Mouse (Mus musculus) fibroblast of lung, adult 2 months (primary cell): ENCODE measurements around the gene Zar1l.
"Not testable (repeated sequence)": the region's sequence is repeated elsewhere in the genome, so short reads cannot be mapped to it uniquely, and the experiment has no call there.

Source experiments
- DNase-seq: peaks from one replicate; pipeline ENCODE4 v3.0.0-alpha.2; 2011; ENCODE audit warnings: low read depth

Zar1l gene

DNA sequence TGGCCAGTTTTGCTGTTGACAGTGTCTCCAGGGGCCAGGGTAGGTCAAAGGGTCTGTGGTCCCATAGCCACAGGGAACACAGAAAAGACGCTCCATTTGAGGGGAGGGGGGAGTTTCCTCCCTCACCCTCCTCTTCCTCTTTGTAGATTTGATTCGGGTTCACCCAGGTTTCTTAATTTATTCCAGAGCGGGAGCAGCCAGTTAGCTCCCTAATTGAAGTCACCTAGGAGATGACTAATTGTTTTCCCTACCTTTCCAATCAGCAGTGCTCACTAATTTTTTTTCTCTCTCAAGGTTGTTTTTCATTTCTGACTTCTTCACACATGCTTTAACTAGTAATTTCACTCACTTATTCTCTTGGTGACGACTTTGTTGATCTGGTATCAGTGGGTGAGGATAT, at the start of gene Zar1l:
Gene Zar1l (minus strand): TSS at position 101 of the 400 bp plus-strand sequence.
- no peak for DNase-seq

DNA sequence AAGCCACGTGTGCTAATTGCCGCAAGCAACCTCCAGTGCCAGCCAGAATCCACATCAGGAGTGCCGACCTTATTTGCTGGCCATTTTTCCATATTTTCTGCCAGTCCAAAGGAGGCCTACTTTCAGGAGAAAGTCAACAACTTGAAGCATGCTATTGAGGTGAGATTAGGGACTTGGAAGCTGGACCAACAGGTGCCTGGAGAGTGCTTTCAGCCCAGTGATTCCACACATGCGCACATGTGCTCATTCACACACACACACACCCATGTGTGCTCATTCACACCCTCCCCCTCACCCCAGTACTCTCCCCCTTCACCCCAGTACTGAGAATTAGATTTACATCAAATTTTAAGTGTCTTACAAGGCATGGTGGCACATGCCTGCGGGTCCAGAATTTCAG, 49.0 kb upstream of the Zar1l start:
- no peak for DNase-seq

DNA sequence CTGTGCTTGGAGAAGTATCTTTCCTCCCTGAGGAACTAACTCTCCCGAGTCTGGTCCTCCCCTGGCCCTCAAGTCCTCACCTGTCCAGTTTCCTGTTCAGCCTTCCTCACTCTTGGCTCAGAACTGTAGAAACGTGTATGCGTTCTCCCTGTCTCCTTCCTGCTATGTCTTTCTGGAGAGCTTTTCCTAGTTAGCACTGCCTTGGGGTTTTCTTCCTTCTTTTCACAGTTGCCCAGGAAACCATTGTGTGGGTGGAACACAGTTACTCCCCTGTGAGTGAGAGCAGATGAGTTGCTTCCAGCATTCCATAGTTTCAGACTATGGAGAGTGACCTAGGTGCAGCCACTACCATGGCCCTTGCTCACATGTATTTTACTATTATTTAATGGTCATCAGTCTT, 48.3 kb upstream of the Zar1l start:
- DNase-seq = no peak

DNA sequence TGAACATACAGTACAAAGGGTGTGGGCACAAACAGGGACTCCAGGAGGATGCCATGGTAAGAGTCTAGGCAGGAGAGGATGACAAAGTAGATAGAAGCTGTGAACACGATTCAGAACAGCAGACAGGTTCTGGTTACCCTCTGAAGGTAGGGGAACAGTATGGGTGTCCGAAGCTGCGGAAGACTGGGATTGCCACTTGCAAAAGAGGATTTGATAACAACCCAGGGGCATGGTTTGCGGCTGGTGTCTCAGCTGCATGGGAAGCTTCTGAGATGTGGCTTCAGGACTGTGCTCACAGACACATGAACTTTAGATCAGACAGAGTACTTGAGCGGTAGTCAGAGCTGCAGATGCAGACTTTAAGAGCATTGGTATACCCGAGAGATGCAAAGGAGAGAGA, 46.5 kb upstream of the Zar1l start:
- no peak for DNase-seq

DNA sequence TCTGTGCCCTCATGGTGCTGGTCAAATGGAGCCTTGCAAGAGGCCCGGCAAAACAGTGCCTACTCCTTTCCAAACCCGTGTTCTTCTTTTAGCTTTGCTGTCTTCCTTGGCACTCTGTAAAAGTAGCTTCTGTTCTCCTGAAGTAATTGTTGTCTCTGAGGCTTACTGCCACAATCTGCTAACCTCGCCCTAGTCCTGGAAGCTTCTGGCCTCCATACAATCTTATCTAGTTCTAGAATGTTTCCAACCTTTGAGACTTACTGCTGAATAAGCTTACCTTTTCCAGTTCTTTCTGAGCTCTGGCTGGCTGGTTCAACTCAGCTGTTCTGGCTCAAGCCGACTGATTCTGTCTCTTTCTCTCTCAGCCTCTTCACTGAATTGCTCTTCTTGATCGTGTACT, 43.8 kb upstream of the Zar1l start:
- DNase-seq = no peak

DNA sequence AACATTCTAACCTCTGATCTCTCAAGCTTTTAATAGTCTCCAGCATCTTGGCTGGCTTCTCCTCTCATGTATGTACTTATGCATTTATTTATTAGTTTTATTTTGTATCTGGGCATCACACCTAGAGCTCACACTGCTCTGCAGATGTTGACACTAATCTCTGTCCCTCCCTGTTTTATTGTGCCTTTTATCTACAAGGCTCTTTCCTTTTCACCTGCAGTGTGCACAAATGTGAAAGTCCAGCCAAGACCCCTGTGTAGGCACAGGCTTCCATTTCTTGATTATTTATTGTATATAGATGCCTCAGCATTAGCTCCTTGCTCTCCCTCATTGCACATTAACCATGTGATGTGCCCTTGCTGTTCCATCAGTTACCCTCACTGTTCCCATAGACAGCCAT, 43.4 kb upstream of the Zar1l start:
- no peak for DNase-seq

DNA sequence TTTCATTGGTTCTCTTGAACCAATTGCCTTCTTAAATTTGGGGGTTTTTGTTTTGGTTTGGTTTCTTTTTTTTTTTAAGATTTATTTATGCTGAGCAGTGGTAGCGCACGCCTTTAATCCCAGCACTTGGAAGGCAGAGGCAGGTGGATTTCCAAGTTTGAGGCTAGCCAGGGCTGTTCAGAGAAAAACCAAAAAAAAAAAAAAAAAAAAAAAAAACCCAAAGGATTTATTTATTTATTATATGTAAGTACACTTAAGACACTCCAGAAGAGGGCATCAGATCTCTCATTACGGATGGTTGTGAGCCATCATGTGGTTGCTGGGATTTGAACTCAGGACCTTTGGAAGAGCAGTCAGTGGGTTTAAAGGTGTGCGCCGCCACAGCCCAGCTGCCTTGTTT, 42.9 kb upstream of the Zar1l start:
- DNase-seq = no peak

DNA sequence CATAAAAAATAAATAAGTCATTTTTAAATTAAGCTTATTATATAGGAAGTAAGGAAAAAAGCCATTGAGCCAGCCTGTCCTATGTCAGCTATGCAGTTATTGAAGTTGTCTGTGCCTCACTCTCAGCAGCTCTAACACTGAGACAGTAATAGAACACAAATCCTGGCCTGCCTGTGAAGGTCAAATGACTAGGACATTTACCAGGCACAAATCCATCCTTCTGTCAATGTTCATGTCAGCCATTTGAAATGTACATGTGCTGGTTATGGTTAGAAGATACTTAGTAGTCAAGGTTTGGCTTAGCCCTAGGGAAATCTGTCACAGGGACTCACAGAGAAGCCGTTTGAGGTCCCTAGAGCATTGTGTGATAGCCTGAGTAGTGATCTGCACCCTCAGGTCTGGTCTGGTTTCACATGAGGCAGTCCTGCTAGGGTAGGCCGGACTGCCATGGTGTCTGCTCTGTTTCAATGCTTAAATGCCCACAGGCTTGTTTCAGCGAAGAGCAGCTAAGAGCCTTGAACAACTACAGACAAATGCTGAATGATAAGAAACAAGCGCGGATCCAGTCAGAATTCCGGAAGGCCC, 41.6 kb upstream of the Zar1l start:
- DNase-seq = no peak

DNA sequence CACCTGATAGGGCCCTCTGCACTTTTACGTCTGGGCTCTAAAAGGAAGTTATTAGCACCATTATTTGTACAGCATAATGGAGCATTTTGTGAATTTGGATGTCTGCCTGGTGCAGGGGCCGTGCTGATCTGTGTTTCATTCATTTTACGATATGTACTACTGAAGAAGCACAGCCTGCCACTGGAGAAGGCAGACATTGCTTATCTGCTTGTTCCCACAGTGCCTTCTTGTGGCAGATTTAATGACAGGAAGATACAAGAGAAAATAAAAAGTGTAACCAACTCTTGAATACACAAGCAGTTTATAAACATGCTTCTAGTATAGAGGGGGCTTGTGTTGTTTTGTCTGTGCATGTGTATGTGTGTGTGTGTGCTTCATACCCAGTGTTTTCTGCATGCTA, 33.7 kb upstream of the Zar1l start:
- DNase-seq = no peak

DNA sequence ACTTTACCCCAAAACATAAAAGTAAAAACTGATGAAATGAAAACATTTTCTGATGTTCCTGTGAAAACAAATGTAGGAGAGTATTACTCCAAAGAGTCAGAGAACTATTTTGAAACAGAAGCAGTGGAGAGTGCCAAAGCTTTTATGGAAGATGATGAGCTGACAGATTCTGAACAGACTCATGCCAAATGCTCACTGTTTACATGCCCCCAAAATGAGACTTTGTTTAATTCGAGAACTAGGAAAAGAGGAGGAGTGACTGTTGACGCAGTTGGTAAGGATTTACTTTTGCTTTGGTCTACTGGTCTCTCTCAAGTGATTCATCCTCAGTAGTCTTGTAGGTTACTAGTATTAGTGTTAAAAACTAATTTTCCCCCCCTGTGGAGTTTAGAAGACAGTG, 25.2 kb upstream of the Zar1l start:
- DNase-seq = no peak

DNA sequence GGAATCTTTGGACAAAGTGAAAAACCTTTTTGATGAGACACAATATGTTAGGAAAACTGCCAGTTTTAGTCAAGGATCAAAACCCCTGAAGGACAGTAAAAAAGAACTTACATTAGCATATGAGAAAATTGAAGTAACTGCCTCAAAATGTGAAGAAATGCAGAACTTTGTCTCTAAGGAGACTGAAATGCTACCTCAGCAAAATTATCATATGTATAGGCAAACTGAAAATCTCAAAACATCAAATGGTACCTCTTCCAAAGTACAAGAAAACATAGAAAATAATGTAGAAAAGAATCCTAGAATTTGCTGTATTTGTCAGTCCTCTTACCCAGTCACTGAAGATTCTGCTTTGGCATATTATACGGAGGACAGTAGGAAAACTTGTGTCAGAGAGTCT, 23.3 kb upstream of the Zar1l start:
- DNase-seq = no peak

DNA sequence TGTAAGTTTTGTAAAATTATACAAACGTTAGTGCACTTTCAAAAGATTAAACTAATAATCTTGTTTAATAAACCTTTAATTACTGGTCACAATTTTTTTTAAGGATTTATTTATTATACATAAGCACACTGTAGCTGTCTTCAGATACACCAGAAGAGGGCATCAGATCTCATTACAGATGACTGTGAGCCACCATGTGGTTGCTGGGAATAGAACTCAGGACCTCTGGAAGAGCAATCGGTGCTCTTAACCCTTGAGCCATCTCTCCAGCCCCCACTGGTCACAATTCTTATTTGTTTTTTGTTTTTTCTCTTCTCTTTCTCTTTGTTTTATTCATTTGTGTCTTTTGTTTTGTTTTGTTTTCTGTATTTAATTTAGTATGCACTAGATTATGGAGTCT, 7.3 kb upstream of the Zar1l start:
- no peak for DNase-seq

DNA sequence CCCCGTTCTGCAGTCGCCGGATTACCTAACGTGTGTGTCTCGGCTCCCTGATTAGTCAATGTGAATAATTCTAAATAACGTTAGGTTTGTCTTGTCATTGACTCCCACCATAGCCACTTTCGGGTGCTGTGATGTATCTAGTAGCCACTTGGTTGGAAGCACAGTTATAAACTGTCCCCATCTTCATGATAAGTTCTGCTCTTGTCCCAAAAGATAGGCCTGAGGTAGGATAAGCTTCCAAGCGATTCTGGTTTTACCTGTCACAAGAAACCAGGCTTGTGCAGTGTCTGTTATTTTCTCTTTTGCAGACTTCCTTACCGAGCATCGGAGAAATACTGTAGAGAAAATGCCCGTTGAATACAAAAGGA, 4.9 kb upstream of the Zar1l start:
- DNase-seq = no peak

DNA sequence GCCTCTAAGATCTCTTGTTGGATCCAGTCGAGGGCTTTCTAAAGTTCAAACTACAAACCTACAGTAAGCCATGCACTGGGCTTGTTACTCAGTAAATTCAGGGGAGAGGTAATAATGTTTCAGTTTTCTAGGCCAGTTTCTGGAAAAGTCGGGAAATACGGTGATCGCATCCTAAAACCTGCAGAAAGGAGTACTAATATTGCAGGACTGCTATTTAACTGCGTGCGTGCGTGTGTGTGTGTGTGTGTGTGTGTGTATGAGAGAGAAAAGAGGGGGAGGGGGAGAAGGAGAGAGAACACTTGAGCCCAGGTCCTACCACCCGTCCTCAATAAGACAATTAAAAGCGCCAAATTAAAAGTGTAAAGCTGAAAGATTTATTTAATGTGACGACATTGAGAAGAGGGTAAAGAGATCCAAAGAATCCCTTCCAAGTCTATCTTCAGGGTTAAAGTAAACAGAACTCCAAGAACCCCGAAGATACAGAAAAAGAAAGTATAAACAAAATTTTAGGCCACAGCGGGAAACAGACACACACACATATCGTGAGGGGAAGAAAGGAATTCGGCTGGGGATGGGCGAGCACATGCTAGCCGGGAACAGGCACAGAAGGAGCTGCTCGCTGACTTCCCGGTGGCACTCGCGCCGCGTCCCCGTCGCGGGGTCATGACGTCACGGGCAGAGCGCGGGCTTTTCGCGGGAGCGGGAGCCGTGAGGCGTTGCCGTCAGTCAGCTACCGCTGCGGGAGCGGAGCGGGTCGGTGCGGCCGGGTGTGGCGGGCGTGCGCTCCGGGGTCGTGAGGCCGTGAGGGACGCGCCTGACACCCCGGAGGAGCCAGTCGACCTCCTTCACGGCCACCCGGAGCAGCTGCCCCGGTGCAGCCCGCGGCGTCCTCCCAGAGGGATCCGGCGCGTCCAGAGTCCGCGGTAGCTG, 4.2 kb upstream of the Zar1l start, which contains the start of gene Brca2:
Gene Brca2 (plus strand): TSS at position 694 of the 930 bp plus-strand sequence.
- DNase-seq = peak; percentile 40

DNA sequence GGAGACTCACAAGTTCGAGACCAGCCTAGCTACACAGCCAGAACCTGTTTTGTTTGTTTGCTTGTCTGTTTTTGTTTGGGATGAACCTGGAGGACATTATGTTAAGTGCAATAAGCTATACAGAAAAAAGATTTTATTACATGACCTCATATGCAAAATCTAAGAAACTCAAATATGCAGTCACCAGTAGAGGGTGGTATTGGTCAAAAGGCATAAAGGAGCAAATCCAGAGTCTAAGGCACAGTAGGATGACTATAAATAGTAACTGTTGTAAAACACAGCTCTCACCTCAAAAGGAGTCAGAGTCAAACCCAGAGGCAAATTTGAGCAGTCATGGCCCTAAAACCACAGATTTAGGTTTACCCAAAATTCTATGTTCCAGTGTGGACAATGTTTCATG, 1.6 kb upstream of the Zar1l start:
- DNase-seq = no peak

DNA sequence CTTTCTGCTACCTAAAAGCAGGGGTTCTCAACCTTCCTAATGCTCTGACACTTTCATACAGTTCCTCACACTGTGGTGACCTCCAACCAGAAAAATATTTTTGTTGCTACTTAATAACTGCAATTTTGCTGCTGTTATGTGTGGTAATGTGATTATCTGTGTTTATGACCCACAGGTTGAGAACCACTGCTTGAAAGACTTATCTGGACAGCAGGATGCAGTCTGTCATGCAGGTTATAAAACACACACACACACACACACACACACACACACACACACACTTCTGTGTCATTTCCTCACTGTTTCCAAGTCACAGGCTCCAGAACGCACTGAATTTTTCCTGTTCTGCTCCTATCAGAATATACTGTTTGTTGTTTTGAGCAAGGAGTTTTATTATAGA, 3.9 kb downstream of the Zar1l start:
- no peak for DNase-seq

DNA sequence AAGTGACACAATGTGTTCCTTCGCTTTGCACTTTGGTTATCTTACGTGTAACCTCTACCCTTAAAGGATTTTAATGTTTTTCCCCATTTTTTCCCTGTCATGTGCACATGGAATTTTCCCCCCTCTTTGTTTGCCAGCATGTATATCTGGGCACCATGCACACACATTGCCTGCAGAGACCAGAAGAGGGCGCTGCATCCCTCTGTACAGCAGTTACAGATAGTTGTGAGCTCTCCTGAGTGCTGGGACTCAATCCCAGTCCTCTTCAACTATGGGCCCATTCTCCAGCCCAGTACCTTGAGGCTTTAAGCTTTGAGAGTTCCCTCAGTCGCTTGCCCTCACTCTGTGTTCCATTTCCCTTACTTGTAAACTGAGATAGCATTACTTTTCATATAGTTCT, 4.7 kb downstream of the Zar1l start:
- DNase-seq = no peak

DNA sequence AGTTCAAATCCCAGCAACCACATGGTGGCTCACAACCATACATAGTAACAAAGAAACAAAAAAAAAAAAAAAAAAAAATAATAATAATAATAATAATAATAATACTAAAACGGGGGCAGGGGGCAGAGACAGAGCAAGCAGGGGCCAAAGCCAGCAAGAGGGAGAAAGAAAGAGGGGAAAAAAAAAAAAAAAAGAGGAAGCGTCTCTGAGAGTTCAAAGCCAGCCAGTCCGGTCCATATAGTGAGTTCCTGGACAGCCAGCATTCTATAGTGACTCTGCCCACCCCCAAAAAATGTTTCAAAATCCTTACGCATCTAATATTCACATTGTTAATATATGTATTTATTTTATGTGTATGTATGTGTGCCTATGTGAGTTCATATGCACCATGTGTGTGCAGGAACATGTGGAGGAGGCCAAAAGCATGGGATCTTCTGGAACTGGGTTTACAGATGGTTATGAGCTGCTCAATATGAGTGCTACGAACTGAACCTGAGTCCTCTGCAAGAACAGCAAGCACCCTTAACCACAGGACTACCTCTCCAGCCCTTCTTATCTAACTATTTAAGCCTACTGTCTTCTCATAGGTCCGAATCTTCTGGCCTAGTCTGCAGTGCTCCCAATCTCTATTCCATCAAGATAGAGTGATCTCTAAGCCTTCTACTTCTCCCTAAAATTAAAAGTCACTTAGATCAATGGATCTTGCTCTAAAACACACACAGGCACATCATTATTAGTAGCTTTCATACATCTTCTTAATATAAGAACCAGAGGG, 7.3 kb downstream of the Zar1l start:
- no peak for DNase-seq

DNA sequence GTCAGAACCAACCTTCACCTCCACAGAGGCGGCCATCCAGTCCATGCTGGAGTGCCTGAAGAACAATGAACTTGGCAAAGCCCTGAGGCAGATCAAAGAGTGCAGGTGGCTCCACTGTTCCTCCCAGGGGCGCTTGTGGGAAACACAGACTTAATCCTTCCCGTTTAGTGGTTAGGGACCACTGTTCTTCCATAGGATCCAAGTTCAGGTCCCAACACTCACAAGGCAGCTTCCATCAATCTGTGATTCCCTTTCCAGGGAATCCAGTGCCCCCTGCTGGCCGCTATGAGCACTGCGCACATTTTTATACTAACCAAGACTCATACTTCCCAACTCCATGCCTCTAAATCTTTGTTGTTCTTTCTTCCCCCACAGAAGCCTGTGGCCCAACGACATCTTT, 22.2 kb downstream of the Zar1l start:
- DNase-seq = no peak

DNA sequence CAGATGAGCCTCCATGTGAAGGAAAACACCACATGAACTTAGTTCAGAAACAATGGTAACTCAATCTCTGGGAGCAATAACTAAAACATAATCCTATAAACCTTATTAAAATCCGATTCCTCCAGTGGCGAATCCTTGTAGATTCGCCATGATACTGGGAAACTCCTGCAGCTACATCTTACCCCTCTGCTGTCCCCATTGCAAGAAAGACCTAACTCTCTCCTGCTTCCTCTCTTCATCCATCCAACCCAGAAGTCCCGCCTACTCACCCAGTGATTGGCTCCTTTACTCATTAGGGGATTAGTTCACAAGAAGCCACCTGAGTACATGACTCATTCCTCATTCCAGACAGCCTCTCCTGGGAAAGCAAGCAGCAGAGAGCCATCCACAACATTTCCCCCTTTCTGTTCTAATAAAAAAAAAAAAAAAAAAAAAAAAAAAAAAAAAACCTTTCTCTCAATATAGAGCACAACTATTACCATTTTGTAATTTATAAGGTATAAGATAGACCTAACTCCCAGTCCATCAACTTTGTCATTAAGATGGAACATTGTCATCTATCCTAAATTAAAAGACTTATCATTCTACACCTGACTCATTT, 26.3 kb downstream of the Zar1l start:
- not testable (repeated sequence) for DNase-seq

DNA sequence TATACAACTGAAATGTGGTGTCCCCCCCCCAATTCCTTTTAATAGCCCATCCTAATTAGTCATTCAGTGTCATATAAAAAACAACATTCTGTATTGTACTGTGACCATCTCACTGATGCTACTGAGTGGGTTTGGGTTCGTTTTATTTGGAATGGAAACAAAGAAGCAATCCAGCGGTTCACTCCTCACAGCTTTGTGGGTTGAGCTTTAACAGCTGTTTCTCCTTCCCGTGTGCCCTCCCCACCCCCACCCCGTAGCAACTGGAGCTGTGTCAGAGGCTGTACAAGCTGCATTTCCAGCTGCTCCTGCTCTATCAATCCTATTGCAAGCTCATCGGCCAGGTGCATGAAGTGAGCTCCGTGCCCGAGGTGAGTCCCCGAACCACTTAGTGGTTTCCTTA, 27.1 kb downstream of the Zar1l start:
- DNase-seq = no peak

DNA sequence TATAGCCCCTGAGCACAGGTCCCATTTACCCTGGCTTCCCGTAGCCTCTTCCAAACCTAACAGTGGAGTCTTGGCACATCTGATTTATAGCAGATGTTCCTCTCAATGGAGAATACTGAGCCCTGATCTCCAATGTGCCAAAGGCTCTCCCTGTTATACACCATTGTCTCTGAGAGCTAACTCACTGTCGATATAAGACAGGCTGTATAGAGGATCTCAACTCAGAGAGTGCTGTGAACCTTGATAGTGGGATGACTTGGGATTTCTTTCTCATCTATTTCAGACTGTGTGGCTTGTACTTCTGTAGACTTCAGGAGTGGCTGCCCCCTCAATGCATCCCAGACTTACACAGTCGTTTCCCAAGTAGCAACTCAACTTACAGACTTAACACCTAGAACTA, 27.7 kb downstream of the Zar1l start:
- no peak for DNase-seq

DNA sequence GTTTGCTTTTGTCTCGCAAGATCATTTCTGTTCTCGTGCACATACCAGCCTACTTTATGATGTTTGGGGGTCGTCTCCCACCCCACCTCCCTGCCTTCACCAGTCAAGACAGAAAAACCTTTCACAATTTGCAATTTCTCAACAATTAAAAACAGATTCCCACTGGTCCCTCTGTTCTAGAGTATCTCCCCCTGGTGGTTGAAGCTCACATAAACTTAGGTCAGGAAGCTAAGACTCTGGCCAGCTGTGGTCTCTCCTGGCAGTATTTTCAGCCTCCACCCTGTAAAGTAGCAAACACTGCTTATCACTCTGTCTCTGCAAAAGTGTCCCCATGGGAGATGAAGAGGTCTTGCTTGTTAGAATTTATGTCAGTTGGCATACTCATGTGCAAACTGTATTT, 32.8 kb downstream of the Zar1l start:
- DNase-seq = no peak
